Mouse (Mus musculus): ENCODE measurements around the gene Jakmip3. TPM values are rescaled to one million over a fixed set of nuclear protein-coding genes. Genes with fewer than 3 reads are reported as not detected.

Jakmip3 gene
- total RNA-seq, 2 experiments from 2014 or later, result not detected

GRCm38 (mm10) chr7:139017249-139017903 lies 76.8 kb downstream of the Jakmip3 start:
- DNase-seq, result no peak
- intact Hi-C loops (cut with DNase I; ENCODE audit: low total_unique reads), result no loop called here

GRCm38 (mm10) chr7:139020884-139021283 lies 80.4 kb downstream of the Jakmip3 start:
- intact Hi-C loops (cut with DNase I; ENCODE audit: low total_unique reads), result no loop called here
- DNase-seq, result no peak

GRCm38 (mm10) chr7:139021326-139021725 lies 80.8 kb downstream of the Jakmip3 start:
- intact Hi-C loops (cut with DNase I; ENCODE audit: low total_unique reads), result no loop called here
- no peak for DNase-seq

- intact Hi-C loops (cut with DNase I; ENCODE audit: low total_unique reads), result no loop called here
- no peak for DNase-seq
Measured at GRCm38 (mm10) chr7:139027136-139027535, 86.6 kb downstream of the Jakmip3 start.

- intact Hi-C loops (cut with DNase I; ENCODE audit: low total_unique reads), result no loop called here
- DNase-seq, result no peak
Measured at GRCm38 (mm10) chr7:139031215-139031614, 90.7 kb downstream of the Jakmip3 start.

GRCm38 (mm10) chr7:139063406-139063805 lies 122.9 kb downstream of the Jakmip3 start:
- intact Hi-C loops (cut with DNase I; ENCODE audit: low total_unique reads), result no loop called here
- no peak for DNase-seq

- DNase-seq, result peak; percentile 53
- intact Hi-C loops (cut with DNase I; ENCODE audit: low total_unique reads), result no loop called here
Measured at GRCm38 (mm10) chr7:139068182-139068623, 127.7 kb downstream of the Jakmip3 start.

- intact Hi-C loops (cut with DNase I; ENCODE audit: low total_unique reads), result no loop called here
- no peak for DNase-seq
Measured at GRCm38 (mm10) chr7:139074189-139074588, 133.7 kb downstream of the Jakmip3 start.

- no peak for DNase-seq
- intact Hi-C loops (cut with DNase I; ENCODE audit: low total_unique reads), result no loop called here
Measured at GRCm38 (mm10) chr7:139075054-139075794, 134.7 kb downstream of the Jakmip3 start.

GRCm38 (mm10) chr7:139077283-139077682 lies 136.8 kb downstream of the Jakmip3 start:
- no peak for DNase-seq
- intact Hi-C loops (cut with DNase I; ENCODE audit: low total_unique reads), result no loop called here

GRCm38 (mm10) chr7:139078181-139078580 lies 137.7 kb downstream of the Jakmip3 start:
- intact Hi-C loops (cut with DNase I; ENCODE audit: low total_unique reads), result no loop called here
- no peak for DNase-seq

GRCm38 (mm10) chr7:139079141-139079540 lies 138.6 kb downstream of the Jakmip3 start:
- intact Hi-C loops (cut with DNase I; ENCODE audit: low total_unique reads), result no loop called here

GRCm38 (mm10) chr7:139080714-139081113 lies 140.2 kb downstream of the Jakmip3 start:
- intact Hi-C loops (cut with DNase I; ENCODE audit: low total_unique reads), result no loop called here
- DNase-seq, result no peak

More at GRCm38 (mm10) chr7:139079141-139079540, 138.6 kb downstream of the Jakmip3 start:
- DNase-seq, result no peak

GRCm38 (mm10) chr7:139081158-139081557 lies 140.6 kb downstream of the Jakmip3 start:
- intact Hi-C loops (cut with DNase I; ENCODE audit: low total_unique reads), result no loop called here
- DNase-seq, result no peak

- intact Hi-C loops (cut with DNase I; ENCODE audit: low total_unique reads), result no loop called here
- DNase-seq, result no peak
Measured at GRCm38 (mm10) chr7:139082281-139082680, 141.8 kb downstream of the Jakmip3 start.

- no peak for DNase-seq
- intact Hi-C loops (cut with DNase I; ENCODE audit: low total_unique reads), result no loop called here
Measured at GRCm38 (mm10) chr7:139084316-139084715, 143.8 kb downstream of the Jakmip3 start.

GRCm38 (mm10) chr7:139085629-139086194 lies 145.2 kb downstream of the Jakmip3 start, which contains the start of gene Dpysl4:
Gene Dpysl4, plus strand, starts transcription at chr7:139086001.
- DNase-seq, result peak; percentile 56
- intact Hi-C loops (cut with DNase I; ENCODE audit: low total_unique reads), result no loop called here

- DNase-seq, result peak; percentile 17
- intact Hi-C loops (cut with DNase I; ENCODE audit: low total_unique reads), result no loop called here
Measured at GRCm38 (mm10) chr7:139086195-139087158, 145.9 kb downstream of the Jakmip3 start.

- peak; percentile 18 for DNase-seq
- intact Hi-C loops (cut with DNase I; ENCODE audit: low total_unique reads), result no loop called here
Measured at GRCm38 (mm10) chr7:139087801-139088200, 147.3 kb downstream of the Jakmip3 start.
